Mouse (Mus musculus): ENCODE data around the gene Bcan. TPM values are rescaled to one million over a fixed set of nuclear protein-coding genes. Genes with fewer than 3 reads are reported as not detected.

The Bcan gene
- total and polyA plus RNA-seq, 3 experiments: 0.04 TPM; not detected in 2

DNA sequence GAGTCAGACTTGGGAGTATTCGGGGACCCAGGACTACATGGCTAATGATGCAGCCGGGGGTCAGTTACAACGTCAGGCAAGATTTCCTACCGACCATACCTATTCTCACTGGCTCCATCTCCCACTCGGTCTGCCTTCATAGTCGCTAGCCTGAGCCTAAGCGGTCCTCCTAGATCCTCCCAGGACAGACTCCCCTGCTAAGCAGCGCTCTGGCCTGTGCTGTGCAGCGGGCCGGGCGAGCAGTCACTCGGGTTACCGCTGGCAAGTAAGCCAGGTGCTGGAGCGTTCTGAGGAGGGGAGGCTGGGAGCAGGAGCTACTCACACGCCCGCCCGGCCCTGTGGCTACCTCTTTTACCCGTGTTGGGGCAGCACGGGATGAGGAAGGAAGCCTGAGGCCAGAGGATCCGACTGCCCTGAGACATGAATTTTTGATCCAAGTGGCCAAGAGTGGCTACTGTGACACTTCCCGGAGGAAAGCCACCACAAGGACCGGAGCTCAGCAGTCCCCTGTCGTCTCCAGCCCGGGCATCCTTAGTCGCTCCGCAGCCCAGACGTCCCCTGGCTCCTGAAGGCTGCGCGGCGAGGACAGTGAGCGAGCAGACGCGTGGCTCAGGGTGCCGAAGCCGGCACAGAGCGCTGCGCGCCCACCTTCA is 661 bp downstream of the Bcan start:
- Histone ChIP-seq H3K4me2 (ENCODE audit: insufficient read depth, low read depth, poor library complexity, severe bottlenecking) (no peak overlapping the region), H3K79me2 (replicated peaks; ENCODE audit: control insufficient read depth, extremely low read depth, insufficient read depth, poor library complexity, severe bottlenecking) (no peaks in the 10 kb centered on the region), H3K36me3 (replicated peaks in 1 of 2; ENCODE audit: control insufficient read depth in 1 of 2, insufficient read depth in 1 of 2, low read length in 1 of 2) (no peaks in the 10 kb centered on the region), H3K9ac (ENCODE audit: insufficient read depth, low read depth) (no peak overlapping the region), H3K4me3 (replicated peaks in 1 of 3; ENCODE audit: low read depth in 2 of 3, low read length in 2 of 3, poor library complexity in 1 of 3) (no peak overlapping the region), H3K9me3 (replicated peaks; ENCODE audit: low read length) (peaks cover 16% of the 10 kb centered on the region), H3K4me1 (ENCODE audit: control insufficient read depth in 1 of 2, insufficient read depth in 2 of 2) (peaks cover 0 to 5% of the 10 kb centered on the region in 2 experiments; a peak in 1 of 4 replicates), H3K27me3 (replicated peaks) (peaks cover 91% of the 10 kb centered on the region), H3K27ac (ENCODE audit: insufficient read depth, low read depth) (no peak overlapping the region)
- TF ChIP-seq USF1 (IDR thresholded peaks at IDR 0.05; ENCODE audit: low read depth, low read length): no peak
- no peak for TF ChIP-seq EP300 (IDR thresholded peaks at IDR 0.05; ENCODE audit: low read length)
- TF ChIP-seq GABPA (IDR thresholded peaks at IDR 0.05; ENCODE audit: insufficient replicate concordance, low read depth, low read length): no peak
- TF ChIP-seq E2F4 (IDR thresholded peaks at IDR 0.05; ENCODE audit: insufficient replicate concordance, low read depth, low read length): no peak
- TF ChIP-seq JUN (IDR thresholded peaks at IDR 0.05; ENCODE audit: insufficient read depth, low read depth, low read length): no peak
- TF ChIP-seq MXI1 (IDR thresholded peaks at IDR 0.05; ENCODE audit: low read depth, low read length): no peak
- no peak for TF ChIP-seq USF2 (conservative IDR thresholded peaks at IDR 0.05; ENCODE audit: low read depth, low read length)
- TF ChIP-seq TCF12 (IDR thresholded peaks at IDR 0.05; ENCODE audit: low read depth, low read length): no peak
- no peak for TF ChIP-seq RAD21 (IDR thresholded peaks at IDR 0.05; ENCODE audit: low read depth, low read length)
- no peak for TF ChIP-seq HCFC1 (IDR thresholded peaks at IDR 0.05; ENCODE audit: low read depth, low read length)
- no peak for TF ChIP-seq SIN3A (IDR thresholded peaks at IDR 0.05; ENCODE audit: low read length)
- no peak for TF ChIP-seq CHD2 (IDR thresholded peaks at IDR 0.05; ENCODE audit: low read length)
- TF ChIP-seq SMC3 (IDR thresholded peaks at IDR 0.05; ENCODE audit: low read depth, low read length): no peak
- TF ChIP-seq POLR2AphosphoS2 (IDR thresholded peaks at IDR 0.05; ENCODE audit: low read depth, low read length): no peak
- dilution Hi-C loops (cut with MboI; ENCODE audit: extremely low pct_ligation_motif_present, extremely low pct_unique_long_range_greater_than_20kb, low sequenced_read_pairs): no loop called here
- in situ Hi-C loops (cut with MboI; ENCODE audit: low pct_ligation_motif_present, low pct_unique_long_range_greater_than_20kb, low sequenced_read_pairs): no loop called here
- DNase-seq (ENCODE audit: extremely low read depth): no peak

DNA sequence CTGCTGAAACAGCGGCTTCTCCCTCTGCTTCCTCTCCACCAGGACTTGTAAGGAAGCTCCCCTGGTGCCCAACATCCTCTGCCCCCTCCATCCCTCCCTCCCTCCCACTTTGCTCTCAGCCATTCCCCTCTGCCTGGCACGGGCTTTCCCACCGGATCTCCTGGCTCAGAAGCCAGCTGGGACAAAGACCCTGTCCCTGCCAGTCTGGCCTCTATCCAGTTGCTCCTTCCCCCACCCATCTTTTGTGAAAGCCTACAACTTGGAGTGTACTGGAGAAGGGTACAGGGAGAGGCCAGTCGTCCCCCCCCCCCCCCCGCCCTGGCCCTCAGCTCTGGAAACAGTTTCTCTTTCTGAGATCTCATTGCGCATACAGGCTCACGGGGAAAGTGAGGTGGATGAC is 1.3 kb downstream of the Bcan start:
- DNase-seq (ENCODE audit: extremely low read depth): no peak
- no peak for TF ChIP-seq PAX5 (IDR thresholded peaks at IDR 0.05; ENCODE audit: low read length)
- no peak for TF ChIP-seq MEF2A (IDR thresholded peaks at IDR 0.05; ENCODE audit: borderline replicate concordance, low read depth, low read length)
- Histone ChIP-seq H3K79me2 (replicated peaks; ENCODE audit: control insufficient read depth, extremely low read depth, insufficient read depth, poor library complexity, severe bottlenecking) (no peaks in the 10 kb centered on the region), H3K27ac (ENCODE audit: insufficient read depth, low read depth) (no peak overlapping the region), H3K4me2 (ENCODE audit: insufficient read depth, low read depth, poor library complexity, severe bottlenecking) (no peak overlapping the region), H3K9me3 (replicated peaks; ENCODE audit: low read length) (peaks cover 16% of the 10 kb centered on the region), H3K9ac (ENCODE audit: insufficient read depth, low read depth) (no peak overlapping the region), H3K36me3 (replicated peaks in 1 of 2; ENCODE audit: control insufficient read depth in 1 of 2, insufficient read depth in 1 of 2, low read length in 1 of 2) (no peaks in the 10 kb centered on the region), H3K4me1 (ENCODE audit: control insufficient read depth in 1 of 2, insufficient read depth in 2 of 2) (peaks cover 0 to 5% of the 10 kb centered on the region in 2 experiments; a peak in 1 of 4 replicates), H3K27me3 (replicated peaks) (peaks cover 93% of the 10 kb centered on the region), H3K4me3 (replicated peaks in 1 of 3; ENCODE audit: low read depth in 2 of 3, low read length in 2 of 3, poor library complexity in 1 of 3) (no peak overlapping the region)
- dilution Hi-C loops (cut with MboI; ENCODE audit: extremely low pct_ligation_motif_present, extremely low pct_unique_long_range_greater_than_20kb, low sequenced_read_pairs) (no loop called here), in situ Hi-C loops (cut with MboI; ENCODE audit: low pct_ligation_motif_present, low pct_unique_long_range_greater_than_20kb, low sequenced_read_pairs) (no loop called here)
